Mouse (Mus musculus): ENCODE measurements around the gene Ccdc158.

Gene Ccdc158

DNA sequence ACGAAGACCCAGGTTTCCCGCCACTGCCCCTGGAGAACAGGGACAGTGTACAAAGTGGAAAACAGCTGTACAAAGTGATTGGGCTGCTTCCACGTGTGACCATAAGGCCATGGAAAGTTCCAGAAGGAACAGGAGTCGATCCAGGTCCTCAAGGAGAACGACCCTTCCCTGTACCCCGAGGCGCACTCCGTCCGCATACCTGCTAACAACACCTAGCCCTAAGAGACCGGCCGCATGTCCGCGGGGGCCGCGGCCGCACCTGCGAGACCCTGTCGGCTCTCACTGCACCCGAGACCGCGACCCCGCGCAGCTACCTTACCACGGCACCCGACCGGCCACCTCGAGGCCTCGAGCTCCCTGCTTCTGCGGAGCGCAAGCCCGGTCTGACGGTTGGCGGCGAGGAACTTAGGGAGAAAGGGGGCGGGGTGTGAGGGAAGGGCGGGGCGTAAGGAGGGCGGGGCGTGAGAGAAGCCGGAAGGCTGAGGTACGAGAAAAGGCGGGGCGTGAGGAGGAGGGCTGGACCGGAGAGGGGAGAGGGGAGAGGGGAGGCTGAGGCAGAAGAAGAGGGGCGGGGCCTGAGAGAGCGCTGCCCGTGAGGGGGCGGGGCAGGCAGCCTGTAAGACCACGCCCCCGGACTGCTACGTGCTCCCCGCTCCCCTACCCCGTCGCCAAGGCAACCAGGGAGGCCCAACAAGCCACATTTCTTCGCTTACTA lies at the start of gene Ccdc158:
Gene Ccdc158 (minus strand): TSS at position 413 of the 715 bp plus-strand sequence.
- peak; percentile 64 for DNase-seq (ENCODE audit: low spot score)

DNA sequence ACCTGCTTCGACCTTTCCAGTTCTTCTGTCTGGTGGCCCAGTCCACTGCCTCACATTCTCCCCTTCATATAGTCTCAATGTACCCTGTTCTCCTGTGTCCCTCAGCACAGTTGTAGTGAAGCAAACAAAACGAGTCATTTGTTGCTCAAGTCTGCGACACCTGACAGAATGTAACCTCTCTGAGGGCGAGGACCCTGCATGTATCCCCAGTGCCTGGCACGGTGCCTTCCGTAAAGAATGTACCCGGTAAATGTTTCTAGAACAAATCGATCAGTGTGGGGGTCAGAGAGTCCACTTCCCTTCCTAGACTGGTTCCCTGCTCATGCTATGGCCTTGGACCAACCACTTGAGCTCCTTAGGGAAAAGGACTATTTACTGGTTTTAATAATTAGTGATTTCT lies 46.5 kb upstream of the Ccdc158 start:
- DNase-seq (ENCODE audit: low spot score): no peak

DNA sequence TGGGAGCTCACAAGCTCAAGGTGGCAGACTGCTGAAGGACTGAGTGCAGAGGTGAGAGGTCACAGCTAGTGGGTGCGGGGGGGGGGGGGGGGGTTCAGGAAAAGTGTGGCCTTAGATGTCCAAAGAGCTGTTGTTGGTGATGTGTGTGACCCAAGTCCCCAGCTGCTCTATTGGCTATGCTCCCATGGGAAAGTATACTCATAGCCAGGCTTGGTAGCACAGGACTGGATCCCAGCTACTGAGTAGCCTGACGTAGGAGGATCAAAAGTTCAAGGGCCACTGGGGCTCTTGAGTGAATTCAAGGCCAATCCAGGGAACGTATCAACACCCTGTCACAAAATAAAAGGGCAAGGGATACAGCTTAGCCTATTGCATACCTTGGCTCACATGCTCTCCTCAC lies 43.8 kb upstream of the Ccdc158 start:
- DNase-seq (ENCODE audit: low spot score): no peak

DNA sequence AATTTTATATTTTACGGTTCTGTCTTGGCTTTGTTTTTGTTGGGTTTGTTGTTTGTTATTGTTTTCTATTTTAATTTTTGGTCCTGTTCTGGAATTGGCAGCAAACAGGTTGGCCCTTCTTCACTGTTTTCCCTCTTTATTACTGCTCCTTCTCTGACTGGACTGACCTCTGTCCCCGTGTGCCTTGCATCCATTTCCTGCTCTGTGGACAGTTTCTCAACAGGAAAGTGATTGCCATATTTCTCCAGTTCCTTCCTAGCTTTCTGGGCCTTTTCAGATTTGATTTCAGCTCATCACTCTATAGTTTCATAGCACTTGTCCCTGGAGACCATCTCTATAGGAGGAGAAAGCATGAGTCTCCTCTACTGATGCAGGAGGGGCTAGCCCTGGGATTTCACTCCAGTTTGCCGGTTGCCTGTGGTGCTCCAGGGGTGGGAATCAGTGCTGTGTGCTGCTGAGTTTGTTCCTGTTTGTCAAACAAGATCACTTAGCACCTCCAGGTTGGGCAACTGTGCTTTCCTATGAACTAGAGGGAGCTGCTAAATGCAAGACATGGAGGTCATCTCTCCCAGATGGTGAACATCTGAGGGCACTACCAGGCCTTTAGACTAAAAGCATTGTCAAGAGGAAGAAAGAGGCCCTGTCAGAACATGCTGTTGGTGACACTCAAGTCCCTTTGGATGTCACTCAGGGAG lies 42.7 kb upstream of the Ccdc158 start:
- DNase-seq (ENCODE audit: low spot score): no peak

DNA sequence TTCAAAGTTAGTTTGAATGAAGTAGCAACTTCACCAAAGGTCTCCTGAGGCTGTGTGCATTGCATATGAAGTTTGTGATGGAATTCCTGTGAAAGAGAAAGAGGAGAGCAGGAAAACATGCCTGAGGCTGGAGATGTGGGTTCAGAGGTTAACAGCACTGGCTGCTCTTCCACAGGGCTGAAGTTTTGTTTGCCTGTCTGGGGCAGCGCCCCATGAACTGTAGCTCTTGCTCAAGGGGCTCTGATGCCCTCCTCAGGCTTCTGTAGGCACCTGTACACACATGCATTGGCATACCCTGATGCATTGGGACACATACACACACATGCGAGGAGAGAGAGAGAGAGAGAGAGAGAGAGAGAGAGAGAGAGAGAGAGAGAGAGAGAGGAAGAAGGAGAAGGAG lies 40.8 kb upstream of the Ccdc158 start:
- DNase-seq (ENCODE audit: low spot score): no peak

DNA sequence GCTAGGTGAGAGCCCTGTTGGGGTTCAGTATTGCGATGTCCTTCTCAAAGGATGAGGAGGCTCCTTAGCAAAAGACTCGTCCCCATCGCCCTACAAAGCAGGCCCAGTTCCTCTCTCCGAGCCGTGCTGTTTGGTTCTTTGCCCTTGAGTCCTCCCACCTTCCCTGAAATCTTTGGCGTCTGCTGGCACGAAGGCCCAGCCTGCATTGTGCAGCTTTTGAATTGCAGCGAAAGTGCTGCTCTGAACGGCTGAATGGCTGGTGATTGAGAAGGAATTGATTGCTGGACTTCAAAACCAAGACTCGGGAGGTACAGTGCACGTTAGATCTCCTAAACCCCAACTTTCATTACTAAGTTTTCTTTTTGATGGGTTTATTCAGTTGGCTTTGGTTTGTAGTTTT lies 40.2 kb upstream of the Ccdc158 start:
- DNase-seq (ENCODE audit: low spot score): no peak

DNA sequence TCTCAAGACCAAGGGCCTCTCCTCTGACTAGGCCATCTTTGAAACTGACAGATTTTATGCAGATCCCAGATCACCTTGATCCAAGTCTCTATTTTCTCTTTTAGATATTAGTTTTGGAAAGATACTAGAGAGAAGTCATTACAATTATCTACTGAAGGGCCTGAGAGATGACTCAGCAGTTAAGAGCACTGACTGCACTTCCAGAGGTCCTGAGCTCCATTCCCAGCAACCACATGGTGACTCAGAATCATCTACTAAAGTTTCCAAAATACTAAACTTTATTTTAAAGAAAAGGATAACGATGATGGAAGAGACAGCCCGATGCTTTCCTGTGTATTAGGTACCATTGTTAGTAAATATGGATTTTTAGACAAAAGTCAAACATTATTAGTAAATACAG lies 39.8 kb upstream of the Ccdc158 start:
- no peak for DNase-seq (ENCODE audit: low spot score)

DNA sequence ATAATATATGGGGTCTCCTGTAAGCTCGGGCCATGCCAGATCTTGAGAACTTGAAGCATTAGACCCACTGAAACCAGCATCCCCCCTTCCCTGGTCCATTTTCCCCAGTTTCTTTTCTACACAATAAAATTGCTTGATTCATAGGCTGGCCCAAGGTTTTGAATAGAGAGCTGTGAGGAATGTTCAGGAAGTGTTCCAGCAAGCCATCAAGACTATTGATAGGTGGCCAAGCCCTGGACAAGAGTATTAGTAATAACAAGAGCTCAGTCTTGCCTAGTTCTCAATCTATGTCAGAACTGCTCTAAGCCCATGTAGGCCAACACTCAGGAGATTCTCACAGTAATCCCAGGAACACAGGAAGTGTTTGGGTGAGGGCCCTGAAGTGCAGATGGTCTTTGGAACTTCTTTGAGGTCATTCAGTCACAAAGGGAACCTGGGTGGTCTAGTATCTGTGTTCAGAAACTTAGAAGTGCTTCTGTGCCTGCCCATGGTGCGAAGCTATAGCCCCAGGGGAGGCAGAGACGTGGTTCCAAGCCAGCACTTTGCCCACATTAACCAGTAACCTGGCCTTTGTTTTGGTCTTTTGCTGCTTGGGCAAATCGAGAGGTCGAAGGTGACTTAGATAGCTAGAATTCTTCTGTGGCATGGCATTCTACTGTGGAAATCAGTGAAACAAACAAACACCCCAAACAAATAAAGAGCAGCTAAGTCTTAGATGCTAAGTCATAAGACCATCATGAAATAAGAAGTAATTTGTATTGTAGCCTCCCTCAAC lies 37.7 kb upstream of the Ccdc158 start:
- DNase-seq (ENCODE audit: low spot score): no peak

DNA sequence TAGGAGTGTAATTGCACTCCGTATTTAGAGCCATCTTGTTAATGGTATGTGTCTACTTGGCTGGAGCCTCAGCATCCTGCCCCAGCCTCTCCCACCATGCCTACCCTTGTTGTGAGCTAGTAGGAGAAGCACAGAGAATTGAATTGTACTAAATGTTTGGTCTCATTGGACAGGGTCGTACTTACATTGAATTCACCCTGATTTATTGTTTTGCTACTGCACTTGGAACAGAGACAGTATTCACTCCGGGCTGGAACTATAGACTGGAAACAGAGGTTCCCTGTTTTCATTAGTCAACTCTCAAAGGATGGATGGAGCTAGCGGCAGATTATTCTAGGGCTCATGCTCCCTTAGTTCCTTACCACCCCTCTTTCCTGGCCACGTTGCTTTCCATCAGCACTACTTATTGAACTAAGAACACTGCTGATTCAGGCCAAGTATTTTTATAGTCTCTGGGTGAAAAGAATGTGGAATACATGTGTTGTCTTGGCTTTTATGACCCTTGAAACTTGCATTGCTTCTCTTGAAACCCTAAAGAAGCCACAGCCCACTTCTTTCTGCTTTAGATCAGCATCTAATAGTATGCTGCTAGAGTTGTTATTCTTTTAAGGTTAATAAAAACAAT lies 36.7 kb upstream of the Ccdc158 start:
- DNase-seq (ENCODE audit: low spot score): no peak

DNA sequence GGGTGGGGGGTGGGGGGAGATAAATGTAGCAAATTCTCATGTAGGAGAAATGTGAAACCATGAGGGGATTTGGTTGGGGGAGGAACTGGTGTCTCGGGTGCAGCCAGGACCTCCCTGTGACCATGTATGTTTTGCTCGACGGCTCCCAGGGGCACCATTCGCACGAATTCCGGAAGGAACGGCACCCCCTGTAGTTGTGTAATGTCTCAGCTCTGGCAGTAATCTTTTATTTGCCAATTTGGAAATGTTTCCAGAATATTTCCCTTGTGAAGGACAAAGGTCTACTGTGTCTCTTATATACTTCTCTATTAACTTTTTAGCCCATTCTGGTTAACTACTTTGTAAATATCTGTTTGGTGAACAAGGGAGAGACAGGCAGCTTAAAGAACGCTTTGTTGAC lies 35.7 kb upstream of the Ccdc158 start:
- DNase-seq (ENCODE audit: low spot score): no peak

DNA sequence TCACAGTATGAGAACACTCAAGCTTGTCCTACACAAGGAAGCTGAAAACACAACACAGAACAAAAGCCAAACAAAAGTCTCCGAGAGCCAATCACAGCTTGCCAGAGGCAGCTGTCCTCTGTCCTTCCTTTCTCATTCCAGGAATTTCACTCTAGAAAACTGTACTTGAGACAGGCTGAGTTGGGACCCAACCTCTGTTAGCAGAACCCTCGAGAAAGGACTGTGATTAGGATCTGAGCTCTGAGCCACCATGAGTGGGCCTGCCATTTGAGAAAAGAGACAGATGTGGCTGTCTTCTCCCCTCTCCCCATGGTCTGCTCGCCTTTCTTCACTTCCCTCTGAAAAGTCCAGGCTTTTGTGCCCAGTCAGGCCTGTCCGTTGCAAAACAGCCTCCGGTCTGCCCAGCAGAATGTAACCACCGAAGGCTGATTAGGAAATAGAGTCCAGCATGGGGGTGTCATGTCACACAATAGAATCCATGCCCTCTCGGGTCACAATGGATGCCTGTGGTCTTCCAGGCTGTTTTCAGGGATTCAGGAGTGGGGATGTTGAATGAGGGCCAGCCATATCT lies 32.9 kb upstream of the Ccdc158 start:
- DNase-seq (ENCODE audit: low spot score): no peak

DNA sequence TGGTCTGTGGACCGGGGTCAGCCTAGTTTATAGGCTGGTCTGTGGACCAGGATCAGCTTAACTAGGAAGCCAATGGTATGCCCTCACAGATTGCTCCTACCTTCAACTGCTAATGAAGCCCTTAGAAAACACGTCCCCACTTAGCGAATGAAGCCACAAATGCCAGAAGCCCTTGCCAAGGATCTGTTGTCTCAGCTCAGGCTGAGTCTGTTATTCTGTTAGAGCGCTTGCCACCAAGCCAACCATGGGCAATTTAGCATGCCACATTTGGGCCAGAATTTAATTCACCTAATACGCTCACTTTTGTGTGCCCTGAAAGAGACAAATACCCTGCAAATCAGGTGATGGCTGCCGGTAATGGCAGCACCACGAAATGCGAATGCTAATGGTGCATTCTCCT lies 28.6 kb upstream of the Ccdc158 start:
- DNase-seq (ENCODE audit: low spot score): no peak

DNA sequence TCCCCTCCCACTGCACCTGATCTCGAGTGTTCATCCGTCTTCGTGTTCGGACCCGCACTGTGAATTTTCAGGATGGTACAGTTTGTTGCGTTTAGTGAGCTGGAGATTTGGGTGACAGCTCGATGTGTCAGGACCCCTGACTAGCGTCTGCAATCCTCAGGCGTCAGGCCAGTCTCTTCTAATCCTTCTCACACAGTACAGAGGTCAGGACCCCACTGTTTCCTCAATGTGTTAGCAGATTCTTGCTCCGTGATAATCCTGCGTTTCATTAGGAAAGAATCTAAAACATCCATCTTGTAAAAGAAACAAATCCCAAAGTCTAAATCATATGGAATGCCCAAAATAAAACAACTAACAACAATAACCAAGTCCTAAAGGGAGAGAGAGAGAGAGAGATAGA lies 26.7 kb upstream of the Ccdc158 start:
- DNase-seq (ENCODE audit: low spot score): no peak

DNA sequence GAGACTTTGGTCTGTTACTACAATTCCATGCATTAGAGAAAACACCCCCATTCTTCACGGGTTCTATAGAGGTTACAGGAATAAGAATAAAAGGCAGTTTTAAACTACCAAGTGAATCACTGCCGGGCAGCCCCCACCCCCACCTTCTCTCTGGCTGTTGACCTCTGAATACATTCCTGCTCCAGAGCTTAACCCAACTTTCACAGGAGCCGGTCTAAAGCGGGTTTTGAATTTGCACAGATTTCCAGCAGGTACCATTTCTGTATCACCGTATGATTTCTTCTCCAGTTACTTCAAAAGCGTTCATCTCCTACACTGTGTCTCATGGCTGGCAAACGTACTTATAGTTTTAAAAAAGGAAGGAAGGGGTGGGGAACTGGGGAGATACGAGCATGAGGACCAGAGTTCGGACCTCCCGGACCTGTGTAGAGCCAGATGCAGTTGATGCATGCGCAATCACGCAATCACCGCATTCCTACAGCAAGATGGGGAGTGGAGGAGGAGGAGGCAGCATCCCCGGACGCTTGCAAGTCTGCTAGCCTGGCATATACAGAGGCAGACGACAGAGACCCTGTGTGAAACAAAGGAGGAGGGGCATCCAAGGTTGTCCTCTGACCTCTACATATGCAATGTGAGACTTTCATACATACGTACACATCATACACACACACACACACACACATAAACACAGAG lies 23.9 kb upstream of the Ccdc158 start:
- DNase-seq (ENCODE audit: low spot score): no peak

DNA sequence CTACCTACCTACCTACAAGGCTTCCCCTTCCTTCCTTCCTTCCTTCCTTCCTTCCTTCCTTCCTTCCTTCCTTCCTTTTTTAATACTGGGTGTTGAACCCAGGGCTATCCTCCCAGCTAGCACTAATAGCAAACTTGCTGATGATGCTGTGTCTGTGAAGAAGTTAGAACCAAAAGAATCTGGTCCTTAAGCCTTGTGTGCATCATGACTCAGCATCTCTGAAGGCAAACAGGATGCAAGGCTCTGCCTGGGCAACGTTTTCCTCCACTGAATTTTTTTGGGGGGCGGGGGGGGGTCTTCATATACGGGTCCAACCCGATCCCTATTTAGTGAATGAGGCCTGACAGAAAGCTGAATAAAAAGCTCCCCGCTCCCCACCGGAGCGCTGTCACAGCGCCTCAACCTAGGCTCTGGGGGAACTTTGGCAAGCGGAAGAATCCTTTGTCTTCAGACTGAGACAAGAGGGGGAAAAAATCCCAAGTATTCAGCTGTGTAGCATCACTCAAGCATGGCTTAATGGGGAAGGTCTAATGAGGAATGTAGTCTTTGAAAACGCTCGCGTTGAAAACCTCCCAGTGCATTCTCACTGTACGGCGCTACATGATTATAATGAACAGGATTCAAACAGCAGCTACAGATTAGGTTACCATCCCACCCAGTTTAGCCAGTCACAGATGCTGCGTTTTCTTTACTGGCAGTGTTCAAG lies 23.2 kb upstream of the Ccdc158 start:
- no peak for DNase-seq (ENCODE audit: low spot score)

DNA sequence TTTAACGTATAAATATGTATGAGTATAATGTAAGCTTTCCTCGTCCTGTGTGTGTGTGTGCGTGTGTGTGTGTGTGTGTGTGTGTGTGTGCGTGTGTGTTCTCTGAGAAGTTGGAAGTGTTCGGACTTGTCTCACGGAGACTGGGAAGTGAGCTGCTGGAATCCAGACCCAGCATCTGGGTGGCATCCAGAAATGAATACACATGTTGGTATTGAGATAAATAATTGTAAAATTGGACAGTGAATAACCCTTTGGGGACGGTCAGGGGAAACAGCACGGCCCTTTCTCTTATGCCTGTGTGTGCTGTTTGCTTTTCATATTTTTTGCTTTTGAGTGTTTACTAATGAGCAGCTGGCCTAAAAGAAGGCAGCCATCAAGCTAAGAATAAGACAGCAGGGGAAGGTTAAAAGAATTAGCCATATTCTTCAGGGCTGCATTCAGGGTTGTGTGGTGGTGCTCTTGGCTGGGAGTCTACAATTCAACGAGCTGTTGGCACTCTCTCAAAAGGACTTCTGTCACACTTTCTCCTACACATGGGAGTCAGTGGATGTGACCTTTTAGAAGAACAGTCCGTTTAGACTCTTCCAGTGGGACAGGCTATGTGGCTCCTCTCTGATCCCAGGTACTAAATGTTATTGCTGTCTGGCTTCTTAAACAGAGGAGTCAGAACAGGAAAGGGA lies 19.4 kb upstream of the Ccdc158 start:
- DNase-seq (ENCODE audit: low spot score): no peak

DNA sequence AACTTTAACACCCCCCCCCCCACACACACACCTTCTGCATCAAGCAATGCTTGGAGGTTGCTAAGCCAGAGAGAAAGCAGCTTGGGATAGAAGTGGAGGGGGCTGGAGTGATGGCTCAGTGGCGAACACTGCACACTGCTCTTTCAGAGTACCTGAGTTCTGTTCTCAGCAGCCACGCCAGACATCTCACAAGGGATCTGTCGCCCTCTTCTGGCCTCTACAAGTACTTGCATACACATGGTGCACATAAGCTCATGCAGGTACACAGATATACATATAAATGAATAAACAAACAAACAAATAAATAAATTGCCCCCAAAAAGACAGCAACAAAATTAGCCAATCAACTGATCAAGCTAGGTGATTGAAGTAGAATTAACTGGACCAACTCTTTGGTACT lies 18.7 kb upstream of the Ccdc158 start:
- DNase-seq (ENCODE audit: low spot score): no peak

DNA sequence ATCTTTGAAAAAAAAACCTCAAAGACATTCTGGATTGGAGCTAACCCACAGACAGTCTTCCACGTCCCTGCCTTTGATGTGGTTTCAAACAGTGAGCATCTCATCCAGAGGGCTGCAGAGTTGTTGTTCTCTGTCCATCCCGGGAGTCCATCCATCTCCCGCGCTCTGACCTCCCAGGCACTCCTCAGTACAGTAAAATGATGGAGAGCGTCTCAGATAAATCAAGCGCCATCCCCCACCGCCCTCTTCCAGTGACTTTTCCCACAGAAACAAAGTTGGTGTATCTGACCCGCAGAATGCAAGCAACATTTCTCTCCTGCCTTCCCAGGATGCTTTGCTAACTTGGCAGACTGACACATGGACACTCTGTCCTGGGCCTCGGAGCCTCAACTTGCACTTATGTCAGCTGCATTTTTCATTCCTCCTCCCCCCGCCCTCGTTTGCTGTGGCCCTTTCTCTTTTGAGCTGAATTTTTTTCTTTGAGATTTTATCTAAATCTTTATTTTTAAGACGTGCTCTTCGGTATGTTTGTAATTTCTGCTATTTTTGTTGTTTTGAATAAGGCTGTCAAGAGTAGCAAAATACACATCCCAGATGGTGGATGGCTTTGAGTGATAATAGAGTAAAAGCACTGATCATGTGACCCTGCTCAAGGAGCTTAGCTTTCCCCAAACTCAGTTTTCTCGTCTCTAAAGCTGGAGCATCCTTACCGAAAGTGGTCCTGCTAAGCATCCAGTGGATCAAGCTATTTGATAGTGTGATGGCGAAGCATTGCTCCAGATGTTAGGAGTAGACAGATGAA lies 17.3 kb upstream of the Ccdc158 start:
- DNase-seq (ENCODE audit: low spot score): no peak

DNA sequence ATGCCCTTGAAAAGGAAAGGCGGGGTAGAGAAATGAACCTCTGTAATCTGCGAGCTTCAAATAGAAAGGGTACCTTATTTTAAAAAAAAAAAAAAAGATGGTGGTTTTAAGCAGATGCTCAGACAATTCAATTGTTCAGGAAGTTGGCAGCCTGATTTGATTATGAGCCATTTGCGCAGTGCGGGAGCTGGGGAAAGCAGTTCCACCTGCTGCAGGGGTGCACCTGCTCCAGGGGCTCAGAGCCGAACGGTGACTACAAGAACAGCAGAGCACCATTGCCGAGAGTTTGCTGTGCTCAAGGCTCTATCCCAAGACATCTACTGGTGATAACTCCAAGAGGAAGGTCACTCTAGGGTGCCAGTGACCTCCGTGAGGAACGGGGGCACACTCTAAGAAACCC lies 13.5 kb upstream of the Ccdc158 start:
- DNase-seq (ENCODE audit: low spot score): no peak

DNA sequence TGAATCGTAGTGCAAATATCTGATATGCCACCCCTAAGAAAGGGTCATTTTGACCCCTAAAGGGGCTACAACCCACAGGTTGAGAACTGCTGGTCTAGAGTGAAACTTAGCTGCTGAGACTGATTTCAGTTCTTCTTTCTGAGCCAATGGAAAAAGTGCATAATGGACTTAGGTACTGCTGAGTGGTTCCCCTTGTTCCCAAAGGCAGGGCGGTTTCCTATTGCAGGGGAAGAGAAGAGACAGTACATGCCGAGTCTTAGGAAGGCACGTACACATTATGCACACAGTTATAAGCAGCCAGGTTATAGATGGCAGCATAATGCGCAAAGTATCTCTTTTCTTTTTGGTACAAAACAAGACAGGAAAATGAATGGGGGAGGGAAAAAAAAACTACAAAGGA lies 13.1 kb upstream of the Ccdc158 start:
- DNase-seq (ENCODE audit: low spot score): no peak
